Mouse (Mus musculus) neutrophil, adult 5-6 weeks (primary cell): ENCODE results near the gene Dab1. TPM values are rescaled to one million over a fixed set of nuclear protein-coding genes. Genes with fewer than 3 reads are reported as not detected.

Source experiments
- ATAC-seq: fragments of 151-379, 151-347 bp; 2 replicates; pipeline ENCODE4 v1.8.0; 2017; ENCODE audit warnings: mild to moderate bottlenecking, moderate TSS enrichment; ENCODE audit not compliant: insufficient number of reproducible peaks, poor library complexity, low FRiP score, severe bottlenecking; ENCODE audit errors: extremely low read depth
- total RNA-seq: library from RNA; stranded (forward); fragments of 200-1000 nt; gene quantifications from 2 replicates; pipeline ENCODE4 v1.2.3, GENCODE M21; 2017

Dab1 gene
- total RNA-seq, 1 experiment from 2014 or later = not detected

DNA sequence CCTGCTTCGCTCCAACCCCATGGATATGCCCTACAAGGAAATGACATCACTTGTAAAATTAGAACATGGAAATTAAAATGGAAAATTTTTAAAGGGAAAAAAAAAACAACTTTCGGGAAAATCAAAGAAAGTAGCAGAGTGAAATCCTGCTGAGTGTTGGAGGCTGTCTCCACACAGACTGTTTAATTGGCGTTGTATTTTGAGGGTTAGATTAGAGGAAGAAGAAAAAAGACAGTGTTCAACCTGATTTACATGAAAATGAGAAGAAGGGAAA lies 1025.1 kb downstream of the Dab1 start:
- no peak for ATAC-seq

DNA sequence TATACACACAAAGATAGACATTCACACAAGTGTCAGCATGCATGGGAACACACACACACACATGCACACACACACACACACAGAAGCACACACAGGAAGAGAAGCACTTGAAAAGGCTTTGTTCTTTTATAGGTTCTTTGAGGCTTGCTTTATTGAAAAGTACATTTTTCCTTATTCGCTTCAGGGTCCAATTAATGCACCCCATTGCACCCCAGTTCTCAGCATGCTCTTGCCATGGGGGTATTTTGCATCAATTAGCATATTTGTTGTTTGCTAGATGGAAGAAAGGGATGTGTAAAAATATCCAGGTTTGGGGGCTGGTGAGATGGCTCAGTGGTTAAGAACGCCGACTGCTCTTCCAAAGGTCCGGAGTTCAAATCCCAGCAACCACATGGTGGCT lies 1025.7 kb downstream of the Dab1 start:
- ATAC-seq = no peak

DNA sequence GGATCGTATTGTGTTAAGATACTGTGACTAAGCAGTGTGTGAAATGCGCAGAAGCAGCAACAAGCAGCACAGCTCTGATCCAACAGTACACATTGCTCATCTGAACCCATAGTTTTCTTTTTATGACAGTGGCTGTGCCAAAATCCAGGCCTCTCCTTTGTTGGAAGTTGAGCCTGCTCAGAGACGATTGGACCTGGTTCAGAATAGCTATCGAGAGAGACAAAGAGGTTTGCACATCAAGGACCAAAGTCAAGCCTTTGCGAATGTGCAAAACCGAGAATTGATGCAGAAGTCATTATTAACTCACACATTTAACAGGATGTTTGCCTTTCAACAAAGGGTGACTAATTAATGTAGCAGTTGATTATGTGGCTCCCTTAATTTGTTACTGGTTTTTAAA lies 1032.6 kb downstream of the Dab1 start:
- ATAC-seq = no peak

DNA sequence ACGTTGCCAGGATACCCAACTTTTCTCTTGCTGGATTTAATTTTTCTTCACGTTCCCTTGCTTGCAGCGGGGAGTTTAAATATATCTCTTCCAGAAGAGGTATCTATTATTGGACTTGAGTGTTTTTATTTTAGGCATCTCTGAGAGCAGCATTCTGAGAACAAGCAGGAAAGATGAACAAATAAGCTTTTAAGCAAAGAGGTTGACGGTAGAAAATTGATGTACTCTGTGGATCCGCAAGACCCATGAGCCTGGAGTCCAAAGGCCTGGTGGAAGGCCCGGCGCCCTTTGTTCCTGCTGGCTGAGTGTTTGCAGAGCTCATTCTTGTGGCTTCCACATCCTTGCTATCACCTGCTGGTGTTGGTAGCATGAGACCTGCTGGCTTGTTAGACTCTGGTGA lies 1037.6 kb downstream of the Dab1 start:
- no peak for ATAC-seq

DNA sequence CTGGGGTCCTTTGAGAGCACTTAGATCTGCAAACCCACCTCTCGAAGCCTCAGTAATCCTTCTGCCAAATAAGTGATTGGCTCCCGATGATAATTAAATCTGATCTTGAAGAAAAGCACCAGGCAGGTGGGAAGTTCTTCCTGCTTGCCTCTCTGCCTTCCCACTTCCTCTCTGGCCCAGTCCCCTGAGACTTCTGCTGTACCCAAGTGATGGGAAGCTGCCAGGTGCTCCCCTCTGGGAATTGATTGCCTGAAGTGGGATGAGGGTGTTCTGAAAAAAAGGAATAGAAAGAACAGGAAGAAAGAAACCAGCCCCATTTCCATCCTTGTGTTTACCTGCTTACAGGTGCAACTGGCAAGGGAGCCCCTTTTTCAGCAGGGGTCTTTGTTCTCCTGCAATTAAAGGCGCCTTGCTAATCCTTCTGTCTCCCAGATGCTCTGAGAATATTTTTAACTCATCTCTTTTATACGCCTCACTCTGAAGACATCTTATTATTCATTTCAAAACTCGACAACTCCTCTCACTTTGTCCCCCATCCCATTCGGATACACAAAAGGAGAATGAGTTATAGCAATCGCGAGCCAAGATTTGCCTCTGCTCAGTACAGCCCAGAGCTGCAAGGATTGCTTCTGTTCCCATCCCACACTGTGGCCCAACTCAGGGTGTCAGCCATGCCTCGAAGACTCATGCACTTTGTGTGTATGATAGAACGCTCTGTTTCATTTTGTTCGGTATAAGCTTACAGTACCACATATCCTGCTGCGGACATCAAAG lies 1043.9 kb downstream of the Dab1 start:
- no peak for ATAC-seq

DNA sequence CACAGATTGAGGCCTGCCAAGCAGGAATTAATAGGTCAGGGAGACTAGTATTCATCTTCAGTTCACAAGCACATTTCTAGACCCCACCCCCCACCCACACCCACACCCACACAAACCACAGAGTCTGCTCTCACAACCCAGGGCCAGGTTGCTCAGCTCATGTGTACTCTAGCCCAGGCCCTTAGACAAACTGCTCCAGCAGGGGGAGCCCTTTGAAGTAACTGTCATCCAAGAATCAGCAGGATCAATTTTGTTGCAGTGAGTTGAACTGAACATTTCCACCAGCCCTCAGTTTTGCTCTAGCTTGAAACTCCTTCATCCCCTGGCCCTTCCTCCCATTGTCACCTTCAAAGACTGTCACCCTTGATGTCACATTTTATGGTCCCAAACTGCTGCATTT lies 1046.4 kb downstream of the Dab1 start:
- no peak for ATAC-seq

DNA sequence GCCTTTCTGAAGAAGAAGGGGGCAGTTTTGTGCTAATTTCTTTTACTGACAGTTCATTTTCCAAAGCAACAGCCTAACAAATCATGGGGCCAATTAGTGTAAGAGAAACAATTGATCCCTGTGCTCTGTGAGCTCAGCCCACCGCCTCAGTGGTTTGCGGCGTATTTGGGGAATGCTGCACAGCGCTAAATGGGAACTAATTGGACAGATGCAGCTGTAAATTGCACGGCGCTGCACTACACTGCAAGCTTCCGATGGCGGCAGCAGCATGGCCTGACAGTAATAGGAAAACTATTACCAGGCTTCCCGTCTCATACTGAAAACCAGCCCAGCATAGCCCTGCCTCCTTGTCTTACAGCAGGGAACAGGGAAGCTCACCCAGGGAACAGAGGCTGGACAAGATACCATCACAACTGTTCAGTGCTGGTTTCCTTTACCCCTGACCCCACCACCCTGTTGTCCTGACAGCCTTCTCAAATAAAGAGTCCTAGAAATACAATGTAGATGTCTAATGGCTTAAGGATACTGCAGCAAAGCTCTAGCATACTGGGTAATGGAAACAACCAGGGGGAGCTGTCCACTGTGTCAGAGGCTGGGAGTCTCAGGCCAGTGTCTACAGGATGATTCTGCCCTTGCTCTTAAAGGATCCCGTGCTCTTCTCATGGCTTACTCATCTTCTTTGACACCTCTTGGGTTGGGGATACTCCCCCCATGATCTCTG lies 1047.8 kb downstream of the Dab1 start:
- ATAC-seq = no peak

DNA sequence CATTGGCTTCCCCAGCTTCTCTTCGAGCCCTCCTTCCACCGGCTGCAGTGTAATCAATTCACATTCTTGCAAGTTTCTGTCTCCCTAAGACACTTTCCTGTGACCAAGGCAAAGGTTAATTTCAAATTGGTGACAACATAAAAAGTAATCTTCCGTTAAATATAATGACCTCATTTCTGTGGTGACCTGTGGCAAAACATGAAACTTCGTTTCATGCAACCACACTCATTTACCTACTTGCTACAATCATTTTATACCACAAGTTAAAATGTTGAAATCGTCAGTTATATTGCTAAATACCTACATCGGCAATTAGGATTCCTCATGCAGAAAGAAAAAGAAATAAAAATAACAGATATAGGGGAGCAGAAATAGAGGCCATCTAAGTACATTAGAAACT lies 1048.9 kb downstream of the Dab1 start:
- no peak for ATAC-seq

DNA sequence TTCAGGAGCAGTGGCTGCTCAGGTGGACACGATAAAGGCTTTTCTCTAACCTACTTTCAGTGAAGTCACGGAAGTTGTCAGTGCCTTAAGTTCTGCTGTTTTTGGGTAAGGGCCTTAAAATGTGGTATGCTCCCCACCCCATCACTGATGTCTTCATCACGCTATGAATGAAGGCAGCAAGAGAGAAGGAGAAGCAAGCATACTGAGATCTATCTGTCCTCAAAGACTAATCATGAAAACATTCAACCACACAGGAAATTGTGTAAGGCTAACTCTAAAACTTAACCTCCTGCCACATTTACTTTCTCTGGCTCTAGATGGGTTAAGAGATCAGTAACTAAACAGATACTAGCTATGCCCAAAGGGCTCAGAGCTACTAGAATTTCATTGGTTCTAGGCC lies 1050.2 kb downstream of the Dab1 start:
- no peak for ATAC-seq

DNA sequence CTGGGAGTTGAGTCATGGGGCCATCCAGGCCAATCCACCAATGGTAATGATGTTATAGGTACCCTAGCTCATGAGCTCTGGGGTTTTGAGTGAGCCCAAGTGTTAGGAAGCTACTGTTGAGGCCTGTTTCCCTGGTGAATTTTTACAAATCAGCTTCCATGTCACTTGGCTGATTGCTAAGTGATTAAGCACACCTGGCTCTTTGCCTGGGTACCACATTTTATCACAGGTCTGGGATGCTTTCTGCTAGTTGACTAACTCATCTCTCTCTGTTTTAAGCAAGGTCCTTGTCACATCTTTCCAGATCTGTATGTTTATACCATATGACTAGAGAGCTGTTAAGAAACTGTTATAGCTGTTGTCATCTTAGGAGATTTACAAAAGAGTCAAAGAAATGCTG lies 1051.6 kb downstream of the Dab1 start:
- ATAC-seq = no peak

DNA sequence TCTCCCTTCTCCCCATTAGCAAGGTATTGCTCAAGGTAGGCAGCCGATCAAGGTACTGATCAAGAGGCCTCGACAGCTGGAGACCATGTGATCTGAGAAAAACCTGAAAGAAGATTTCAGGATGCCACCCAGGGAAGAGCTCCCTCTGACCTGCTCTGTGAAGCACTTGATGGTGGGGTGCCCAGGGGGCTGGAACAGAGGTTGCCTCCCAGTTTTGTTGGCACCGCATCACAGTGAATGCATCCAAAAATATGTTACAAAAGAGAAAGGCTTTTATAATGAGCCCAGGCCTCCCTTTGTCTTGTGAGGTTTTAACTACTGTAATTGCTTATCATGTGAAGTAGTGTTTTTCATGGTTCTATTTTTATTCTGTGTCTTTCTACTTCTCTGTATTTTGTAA lies 1054.2 kb downstream of the Dab1 start:
- no peak for ATAC-seq

DNA sequence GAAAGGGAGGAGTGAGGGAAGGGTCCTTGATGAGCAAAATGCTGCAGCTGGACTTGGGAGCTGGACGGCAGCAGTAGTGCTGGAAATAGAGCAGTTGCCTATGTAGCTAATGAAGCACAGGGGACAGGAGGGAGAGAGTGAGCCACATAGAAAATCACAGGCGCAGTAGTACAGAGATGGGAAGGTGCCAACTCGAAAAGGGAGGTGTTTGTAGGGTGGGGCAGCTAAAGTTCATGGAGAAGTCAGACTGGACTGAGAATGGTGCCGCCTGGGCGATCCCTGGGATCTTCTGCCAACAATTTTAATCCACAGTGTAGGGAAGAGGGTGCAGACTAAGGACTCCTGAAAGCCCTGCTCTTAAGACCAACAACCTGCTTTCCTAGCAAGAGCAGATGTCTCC lies 1055.5 kb downstream of the Dab1 start:
- ATAC-seq = no peak

DNA sequence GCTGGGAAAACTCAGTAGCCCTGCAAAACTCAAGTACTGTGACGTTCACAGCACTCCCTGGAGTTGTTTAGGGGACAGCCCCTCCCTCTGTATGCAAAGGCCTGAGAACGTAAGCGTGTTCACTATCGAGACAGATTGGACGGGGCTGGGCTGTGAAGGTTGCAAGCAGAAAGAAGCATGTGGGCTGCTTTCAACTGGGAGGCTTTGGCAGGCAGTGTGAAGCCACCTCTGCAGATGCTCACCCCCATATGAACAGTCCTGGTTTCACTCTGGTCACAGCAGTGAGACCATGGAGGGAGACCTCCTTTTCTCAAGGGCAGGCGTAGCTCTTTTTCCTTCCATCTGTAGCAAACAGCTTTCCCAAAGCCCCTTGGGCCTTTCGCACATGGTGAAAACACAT lies 1059.1 kb downstream of the Dab1 start:
- no peak for ATAC-seq

DNA sequence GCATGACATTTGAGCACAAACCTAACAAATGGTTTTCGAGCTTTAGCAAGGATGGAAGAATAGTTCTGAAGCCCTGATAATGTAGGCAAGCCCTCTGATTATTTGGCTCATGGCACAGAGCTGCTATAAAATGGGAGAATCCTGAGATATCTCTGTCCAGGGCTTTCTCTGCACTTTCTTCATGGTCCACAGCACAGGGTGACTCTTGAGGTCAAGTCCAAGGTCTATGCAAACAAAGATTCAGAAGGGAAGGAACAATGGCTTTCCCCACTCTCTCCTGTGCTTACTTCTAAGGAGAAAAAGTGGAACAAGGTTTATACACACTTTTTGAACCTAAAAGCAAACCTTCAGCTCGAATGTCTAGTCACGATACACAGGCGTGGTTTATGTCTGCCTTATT lies 1061.3 kb downstream of the Dab1 start:
- ATAC-seq = no peak

DNA sequence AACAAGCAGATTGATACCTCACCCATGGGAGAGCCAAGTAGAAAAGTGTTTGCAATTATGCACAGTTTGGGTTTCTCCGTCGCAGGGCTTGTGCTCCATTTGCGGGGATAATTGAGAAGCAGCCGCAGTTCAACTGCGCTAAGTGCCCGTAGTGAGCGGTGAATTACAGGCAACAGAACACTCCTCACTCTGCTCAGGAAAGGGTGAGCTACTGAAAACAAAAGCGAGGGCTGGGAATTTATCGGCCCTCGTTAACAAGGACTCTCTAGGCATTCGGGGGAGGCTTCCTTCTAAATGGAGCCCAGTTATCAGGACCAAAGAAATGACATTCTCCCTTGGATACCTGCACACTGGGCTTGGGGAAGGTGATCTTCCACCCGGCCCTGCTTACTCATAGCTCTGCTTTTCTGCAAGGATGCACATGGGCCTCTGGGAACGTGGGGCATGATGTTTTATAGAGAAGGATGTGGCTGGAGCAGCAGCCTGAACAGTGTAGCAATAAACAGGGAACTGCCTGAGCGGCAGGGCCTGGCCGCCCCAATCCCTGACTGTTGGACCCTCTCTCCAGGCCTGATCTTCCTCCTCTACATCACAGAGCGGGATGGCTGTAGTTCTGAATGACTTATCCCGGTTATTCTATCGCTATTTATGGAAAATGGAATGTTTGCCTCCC lies 1067.1 kb downstream of the Dab1 start:
- no peak for ATAC-seq

DNA sequence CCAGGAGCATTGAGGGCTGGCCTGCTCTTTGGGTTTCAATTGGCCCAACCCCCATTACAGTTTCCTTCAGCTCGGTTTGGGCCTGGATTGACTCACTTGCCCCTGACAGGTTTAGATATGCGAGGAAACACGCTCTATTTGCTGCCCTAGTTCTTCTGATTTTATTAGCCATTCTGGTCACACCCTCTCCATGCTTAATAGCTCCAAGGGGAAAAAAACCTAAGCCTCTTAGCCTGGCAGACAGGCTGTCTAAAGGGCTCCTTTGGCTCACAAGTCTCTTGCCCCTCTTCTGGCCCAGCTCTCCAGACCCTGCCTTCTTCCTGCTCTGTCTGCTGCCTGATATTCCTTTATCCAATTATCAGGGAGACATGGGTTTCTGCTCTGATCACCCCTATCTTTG lies 1069.9 kb downstream of the Dab1 start:
- no peak for ATAC-seq

DNA sequence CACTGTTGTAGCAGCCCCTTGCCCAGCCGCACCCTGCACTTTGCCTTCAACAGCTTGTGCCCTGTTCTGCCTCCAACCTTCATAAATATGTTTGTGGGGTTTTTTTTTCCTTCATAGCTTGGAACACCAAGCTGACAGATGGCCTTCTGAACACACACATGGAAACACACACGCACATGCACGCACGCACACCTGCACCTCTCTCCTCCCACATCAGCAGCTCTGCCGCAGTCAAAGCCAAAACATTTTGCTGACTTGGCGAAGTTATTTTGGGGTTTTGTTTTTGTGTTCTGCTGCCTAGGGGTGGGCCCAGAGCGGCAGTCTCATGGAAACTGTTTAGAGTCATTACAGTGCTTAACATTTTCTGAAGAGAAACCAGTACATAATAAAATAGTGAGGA lies 1071.9 kb downstream of the Dab1 start:
- ATAC-seq = no peak

DNA sequence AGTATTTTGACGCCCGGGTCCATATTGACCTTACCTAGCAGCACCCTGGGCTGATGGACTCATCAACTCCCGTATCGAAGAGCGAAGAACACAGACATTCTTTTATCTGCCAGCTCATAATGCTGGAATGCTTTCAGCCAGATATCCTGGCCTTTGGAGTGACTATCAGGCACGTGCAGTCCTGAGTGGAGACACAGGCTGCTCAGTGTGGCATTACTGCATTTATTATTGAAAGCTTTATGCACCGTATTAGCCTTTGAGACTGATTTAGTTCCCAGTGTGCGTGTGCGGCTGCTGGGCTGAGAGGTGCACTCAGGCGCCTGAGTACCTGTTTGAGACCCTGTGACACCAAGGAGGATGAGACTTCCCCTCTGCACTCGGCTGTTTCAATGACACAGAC lies 1075.0 kb downstream of the Dab1 start:
- ATAC-seq = no peak

DNA sequence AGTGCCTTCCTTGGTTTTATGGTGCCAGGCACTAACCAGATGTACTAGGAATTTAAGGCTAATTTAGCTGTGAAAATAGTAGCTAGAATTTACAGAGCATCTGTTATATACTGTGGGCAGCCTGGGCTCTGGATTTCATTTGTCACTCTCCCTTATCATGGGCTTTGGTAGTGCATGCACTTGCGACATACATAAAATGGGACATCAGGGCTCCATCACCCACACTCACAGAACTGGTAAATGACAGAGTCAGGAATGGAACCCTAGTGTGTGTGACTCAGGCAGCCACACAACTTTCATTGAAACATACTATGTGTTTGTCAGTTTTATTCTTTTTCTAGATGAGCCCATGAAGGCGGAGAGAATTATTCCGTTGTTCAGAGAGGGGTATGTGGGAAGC lies 1077.4 kb downstream of the Dab1 start:
- ATAC-seq = no peak

DNA sequence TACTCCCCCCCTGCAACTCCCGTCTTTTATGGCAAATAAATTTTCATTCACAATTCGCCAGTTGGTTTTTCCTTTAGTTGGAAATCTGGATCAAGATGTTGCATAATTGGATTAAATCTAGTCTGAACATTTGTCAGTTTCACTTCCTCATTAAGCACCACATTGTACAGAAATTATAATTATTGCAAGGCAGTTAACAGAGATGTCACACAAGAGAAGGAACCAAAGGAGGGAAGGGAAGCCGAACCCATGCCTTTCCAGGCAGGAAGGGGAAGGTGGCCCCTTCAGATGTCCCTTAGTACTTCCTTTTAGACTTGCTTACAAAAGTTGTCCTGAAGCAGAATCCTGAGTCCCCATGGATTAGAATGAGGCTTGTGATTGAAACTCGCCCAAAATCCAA lies 1078.5 kb downstream of the Dab1 start:
- no peak for ATAC-seq
